Mouse (Mus musculus) frontal cortex, postnatal 36 days (tissue): ENCODE results near the gene Tifa.
A peak's percentile ranks its signal among the peaks of the same experiment; 100 is the strongest.

Experiments
- DNase-seq, 2 experiments: peaks; one replicate each; pipeline ENCODE4 v3.0.0; 2022; ENCODE audit warnings: low spot score in 2 of 2

The Tifa gene

GRCm38 (mm10) chr3:127788038-127788437 is 1.6 kb upstream of the Tifa start:
- no peak for DNase-seq

GRCm38 (mm10) chr3:127788919-127789318 is 686 bp upstream of the Tifa start:
- DNase-seq = no peak

DNA sequence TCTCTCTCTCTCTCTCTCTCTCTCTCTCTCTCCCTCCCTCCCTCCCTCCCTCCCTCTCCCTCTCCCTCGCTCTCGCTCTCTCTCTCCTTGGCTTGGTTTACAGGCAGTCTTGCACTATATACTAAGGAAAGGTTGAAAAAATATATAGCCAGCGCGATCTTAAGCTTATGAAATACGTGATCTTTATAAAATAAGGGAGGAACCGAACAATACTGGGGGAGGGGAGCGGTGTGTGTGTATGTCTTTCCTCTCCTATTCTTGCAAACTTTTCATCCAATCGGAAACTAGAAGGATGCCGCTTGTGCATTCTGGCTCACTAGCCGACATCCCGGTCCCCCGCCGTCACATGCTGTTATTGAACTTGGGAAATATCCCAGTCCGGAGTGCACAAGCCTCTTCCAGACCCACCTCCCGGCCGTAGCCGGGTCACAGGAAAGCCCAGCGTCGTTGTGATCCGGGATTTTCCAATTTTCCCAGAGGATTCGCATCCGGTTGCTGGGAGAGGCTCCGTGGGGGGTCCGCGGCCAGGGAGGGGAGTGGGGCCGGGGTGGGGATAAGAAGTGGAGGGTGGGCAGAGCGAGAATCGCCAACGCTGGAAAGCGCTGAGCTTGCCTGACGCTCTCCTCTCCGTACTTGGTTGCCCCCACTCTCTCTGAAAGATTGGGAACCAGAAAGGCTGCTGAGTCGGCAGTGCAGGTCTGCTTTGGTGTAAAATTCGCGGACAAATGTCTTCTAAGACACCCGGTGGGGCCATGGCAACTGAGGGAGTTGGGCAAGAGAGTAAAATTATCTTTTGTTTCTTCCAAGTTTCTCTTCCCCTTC is 840 bp downstream of the Tifa start:
- peak in 1 of 2 experiments; percentile 17 for DNase-seq

DNA sequence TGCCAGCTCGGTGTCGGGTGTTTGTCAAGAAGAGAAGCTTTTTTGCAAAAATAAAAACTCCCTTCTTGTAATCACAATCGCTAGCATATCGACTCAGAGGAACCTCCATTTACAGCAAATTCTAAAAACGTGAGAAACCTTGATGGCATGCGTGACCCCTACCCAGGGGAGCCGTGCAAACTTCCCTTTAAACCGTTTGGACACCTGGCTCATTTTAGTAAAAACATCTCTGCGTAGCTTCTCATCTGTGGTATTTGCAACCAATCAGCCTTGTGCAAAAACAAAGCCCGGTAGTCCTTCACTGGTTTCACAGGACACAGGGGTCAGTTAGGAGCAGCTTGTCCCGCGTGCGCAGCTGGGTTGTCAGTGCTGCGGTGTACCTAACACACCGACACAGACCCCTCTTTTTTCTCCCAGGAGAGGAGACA is 1.5 kb downstream of the Tifa start:
- DNase-seq = no peak

DNA sequence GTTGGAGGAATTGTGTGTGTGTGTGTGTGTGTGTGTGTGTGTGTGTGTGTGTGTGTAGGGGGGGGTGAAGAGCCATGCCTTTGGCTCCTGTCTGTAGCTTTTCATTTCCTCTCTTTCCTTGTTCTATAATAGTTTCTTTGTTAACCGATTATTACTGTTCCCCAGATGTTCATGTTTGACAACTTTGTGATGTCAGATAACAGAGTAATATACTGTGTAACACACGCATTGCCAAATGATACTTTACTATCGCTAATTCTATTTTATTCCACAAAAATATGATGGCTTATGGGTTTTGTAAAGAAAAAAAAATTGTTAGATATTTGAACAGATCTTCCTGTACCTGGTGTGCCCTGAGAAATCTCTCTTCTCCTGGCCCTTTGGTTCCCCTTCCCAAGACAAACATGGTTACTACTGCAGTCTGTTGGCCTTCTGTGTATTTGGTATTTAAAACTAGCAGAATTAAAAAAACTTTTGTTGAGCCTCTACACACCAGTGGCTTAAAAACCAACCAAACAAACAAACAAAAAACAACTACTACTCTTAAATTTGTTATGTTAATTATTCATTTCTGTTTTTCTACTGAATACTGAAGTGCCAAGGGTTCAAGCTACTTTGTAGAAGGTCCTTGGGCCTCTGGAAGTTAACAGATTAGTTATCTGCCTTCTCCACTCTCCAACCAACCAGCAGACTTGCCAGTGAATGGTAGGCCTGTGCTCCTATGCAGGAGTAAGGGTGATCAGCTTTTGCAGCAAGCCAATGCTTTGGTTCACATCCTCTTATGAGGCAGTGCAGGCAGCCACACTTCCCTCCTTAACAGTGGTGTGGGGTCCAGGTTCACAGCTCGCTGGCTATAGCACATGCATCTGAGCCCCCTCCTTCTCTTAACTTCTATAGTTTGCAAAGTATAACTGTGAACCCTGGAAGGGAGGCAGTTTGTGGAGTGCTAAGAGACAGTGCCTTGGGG is 2.3 kb downstream of the Tifa start:
- no peak for DNase-seq

- no peak for DNase-seq
Observed at GRCm38 (mm10) chr3:127793022-127793421, 3.4 kb downstream of the Tifa start.

DNA sequence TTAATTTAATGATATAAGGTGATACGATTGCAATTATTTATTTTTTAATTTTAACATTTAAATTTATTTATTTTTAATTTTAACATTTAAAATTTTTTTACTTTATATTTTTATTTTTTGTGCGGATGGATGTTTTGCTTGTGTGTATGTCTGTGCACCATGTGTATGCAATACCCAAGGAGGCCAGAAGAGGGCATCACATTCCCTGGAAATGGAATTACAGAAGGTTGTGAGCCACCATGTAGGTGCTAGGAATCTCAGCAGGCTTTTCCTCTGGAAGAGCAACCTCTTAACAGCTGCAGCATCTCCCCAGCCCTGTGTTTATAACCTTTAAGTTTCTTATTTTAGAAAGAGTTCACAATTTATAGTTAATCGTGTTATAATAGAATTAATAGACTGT is 6.2 kb downstream of the Tifa start:
- DNase-seq = no peak

GRCm38 (mm10) chr3:127796271-127796670 is 6.7 kb downstream of the Tifa start:
- no peak for DNase-seq

- no peak for DNase-seq
Observed at GRCm38 (mm10) chr3:127801162-127801561, 11.6 kb downstream of the Tifa start.

DNA sequence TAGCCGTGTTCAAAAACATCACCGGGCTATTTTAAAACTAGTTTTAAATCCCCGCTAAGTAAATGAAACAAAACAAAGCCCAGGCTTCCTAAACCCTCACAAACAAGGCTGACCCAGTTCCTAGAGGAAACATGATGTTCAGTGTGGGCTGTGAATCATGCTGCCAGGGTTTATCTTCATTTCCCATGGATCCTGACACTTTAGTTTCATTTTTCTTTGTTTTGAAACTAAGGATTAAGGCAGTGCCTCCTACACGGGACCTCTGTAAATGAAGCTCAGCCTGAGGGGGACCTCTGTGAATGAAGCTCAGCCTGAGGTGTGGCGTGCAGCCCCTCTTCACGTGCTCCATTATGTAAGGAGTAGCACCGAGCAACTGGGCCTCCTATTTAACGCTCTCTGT is 13.2 kb downstream of the Tifa start:
- peak; percentile 26 to 35 for DNase-seq

DNA sequence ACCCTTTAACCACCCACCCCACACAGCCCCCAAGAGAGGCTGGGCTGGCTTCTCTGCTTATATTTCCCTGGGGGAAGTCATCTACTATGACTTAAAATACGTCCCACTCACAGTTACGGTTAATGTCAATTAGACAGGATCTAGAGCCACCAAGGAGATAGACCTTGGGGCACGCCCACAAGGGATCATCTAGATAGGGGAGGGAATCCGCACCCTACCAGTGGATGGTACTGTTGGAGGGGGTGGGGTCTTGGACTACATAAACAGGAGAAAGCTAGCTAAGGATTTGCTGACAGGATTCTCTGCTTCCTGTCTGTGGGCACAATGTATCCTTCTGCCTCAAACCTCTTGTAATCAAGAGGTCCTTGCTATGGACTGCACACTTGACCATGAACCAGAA is 14.8 kb downstream of the Tifa start:
- DNase-seq = no peak

- no peak for DNase-seq
Observed at GRCm38 (mm10) chr3:127805071-127805470, 15.5 kb downstream of the Tifa start.

- no peak for DNase-seq
Observed at GRCm38 (mm10) chr3:127805991-127806390, 16.4 kb downstream of the Tifa start.

GRCm38 (mm10) chr3:127807846-127808245 is 18.2 kb downstream of the Tifa start:
- DNase-seq = no peak

DNA sequence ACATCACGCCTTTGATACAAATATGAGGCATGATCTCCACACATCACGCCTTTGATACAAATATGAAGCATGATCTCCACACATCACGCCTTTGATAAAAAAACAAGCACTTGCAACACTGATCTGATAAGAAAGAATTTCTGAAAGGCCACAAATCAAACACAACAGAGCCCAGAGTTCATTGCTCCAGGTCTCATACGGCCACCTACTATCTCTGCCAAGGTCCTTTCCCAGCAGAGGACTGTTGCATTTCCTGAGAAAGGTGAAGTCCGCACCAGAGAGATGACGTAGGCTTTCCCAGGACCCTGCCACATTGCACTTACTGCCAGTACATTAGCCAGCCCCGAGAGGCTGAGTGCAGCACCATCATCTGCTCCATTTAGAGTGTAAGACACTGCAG is 19.5 kb downstream of the Tifa start:
- DNase-seq = no peak

DNA sequence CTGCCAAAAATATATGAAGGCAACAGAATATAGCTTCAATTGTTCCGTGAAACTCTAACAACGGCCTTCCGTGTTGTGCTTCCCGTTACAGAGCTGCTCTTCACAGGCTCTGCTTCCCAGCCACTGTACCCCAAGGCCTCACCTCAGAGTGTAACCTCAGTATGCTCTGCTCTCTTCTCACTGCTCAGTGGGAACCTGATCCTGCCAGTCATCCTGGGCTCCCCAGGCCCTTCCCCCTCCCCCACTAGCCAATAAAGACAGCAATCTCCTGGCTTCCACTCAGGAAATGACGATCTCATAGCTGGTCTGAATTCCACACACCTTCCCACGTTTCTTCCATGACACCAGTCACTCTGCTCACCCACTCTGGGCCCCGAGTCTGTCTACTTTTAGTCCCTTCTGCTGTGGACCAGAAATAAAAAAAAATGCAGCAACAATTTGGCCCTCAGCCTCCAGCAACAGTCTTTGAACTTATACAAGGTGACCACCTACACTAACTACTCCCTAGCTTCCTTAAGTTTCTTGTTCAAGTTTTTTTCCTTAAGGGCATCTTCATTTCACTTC is 27.6 kb downstream of the Tifa start:
- no peak for DNase-seq

- no peak for DNase-seq
Observed at GRCm38 (mm10) chr3:127818694-127819663, 29.4 kb downstream of the Tifa start.

- DNase-seq = no peak
Observed at GRCm38 (mm10) chr3:127820400-127820799, 30.8 kb downstream of the Tifa start.

DNA sequence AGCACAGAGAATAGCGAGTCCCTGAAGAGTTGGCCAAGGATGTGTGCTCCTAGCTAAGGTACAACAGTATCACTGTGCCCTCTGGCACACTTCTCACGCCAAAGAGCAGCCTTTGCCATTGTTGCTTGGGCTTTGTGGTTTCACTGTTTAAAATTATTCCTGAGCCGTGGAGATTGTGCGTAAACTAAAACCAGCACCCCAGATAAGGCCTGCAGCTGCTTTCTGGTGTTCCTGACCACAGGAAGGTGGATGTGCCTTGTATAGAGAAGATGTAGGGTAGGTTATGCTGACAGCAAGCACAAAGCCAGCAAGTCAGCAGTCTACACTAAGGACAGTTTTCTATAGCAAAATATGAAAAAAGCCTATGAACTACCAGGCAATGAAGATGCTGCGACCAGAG is 31.6 kb downstream of the Tifa start:
- no peak for DNase-seq

DNA sequence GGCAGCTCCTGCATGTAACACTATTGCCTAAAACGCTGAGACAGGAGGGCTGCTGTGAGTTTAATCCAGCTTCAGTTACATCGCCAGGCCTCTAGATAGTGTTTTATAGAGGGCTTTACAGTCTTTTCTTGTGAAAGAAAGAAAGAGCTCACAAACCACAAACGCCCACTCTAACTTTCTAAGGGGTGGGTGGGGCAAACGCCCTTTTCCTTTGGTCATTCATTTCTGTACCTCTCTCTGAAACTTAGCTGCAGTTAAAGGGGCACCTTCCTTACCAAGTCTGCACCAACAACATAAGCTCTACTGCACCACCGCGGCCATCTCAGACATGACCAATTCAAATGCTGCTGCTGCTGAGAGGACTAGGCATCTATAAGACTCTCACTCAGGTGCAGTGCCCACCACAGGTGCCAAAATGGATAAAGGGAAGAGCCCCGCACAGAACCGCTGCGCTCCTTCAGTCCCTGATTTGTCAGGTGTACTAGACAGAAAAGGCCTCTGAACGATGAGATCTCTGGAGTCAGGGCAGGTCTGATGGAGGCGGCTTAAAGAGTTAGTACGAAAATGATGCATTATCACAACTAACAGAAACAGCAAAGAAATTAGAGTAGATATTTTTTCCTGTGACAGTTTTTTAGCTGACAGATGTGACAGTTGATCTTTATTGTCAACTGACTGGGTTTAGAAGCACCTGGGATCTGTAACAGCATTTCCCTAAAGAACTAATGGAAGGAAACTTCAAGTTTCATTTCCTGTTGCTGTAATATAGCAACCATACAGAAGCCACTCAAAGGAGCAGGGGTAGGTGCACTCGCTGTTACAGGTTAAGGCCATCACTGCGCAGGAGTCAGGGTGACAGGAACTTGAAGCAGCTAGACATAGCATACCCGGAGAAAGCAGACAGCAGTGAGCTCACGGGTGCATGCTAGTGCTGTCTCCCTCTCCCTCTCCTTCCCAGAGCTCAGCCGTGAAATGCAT is 34.6 kb downstream of the Tifa start:
- DNase-seq = no peak
